Mouse (Mus musculus): ENCODE results near the gene Dclk1. TPM values are rescaled to one million over a fixed set of nuclear protein-coding genes. Genes with fewer than 3 reads are reported as not detected.

Dclk1 gene
- polyA plus RNA-seq, 1 experiment from 2014 or later, result 99.0 TPM

GRCm38 (mm10) chr3:55213785-55214184 is 28.4 kb upstream of the Dclk1 start:
- Histone ChIP-seq H3K4me2 (ENCODE audit: low read depth) (no peak overlapping the region), H3K4me3 (ENCODE audit: low read depth, low read length) (no peak overlapping the region), H3K36me3 (ENCODE audit: control insufficient read depth, insufficient read depth, low read length) (no peaks in the 10 kb centered on the region), H3K9me3 (ENCODE audit: control insufficient read depth, low read length) (no peaks in the 10 kb centered on the region), H3K27ac (ENCODE audit: low read depth, low read length) (no peak overlapping the region), H3K4me1 (ENCODE audit: control insufficient read depth, insufficient read depth, low read length) (no peaks in the 10 kb centered on the region), H3K27me3 (ENCODE audit: control insufficient read depth, insufficient read depth, low read length) (no peaks in the 10 kb centered on the region), H3K9ac (ENCODE audit: low read length) (no peak overlapping the region)
- DNase-seq (ENCODE audit: low spot score) (no peak), ATAC-seq (ENCODE audit: insufficient read depth, low FRiP score, low TSS enrichment) (no peak)
- WGBS, result 63% methylated on average over 4 of the region's 4 CpGs

- ATAC-seq (ENCODE audit: insufficient read depth, low FRiP score, low TSS enrichment), result no peak
- no peak for DNase-seq (ENCODE audit: low spot score)
- no peak overlapping the region for H3K27ac ChIP-seq (ENCODE audit: low read depth, low read length)
Observed at GRCm38 (mm10) chr3:55214413-55214812, 27.8 kb upstream of the Dclk1 start.

GRCm38 (mm10) chr3:55222502-55222901 is 19.7 kb upstream of the Dclk1 start:
- Histone ChIP-seq H3K9me3 (ENCODE audit: control insufficient read depth, low read length) (no peaks in the 10 kb centered on the region), H3K4me1 (ENCODE audit: control insufficient read depth, insufficient read depth, low read length) (no peaks in the 10 kb centered on the region), H3K9ac (ENCODE audit: low read length) (no peak overlapping the region), H3K27ac (ENCODE audit: low read depth, low read length) (no peak overlapping the region), H3K4me3 (ENCODE audit: low read depth, low read length) (no peak overlapping the region), H3K27me3 (ENCODE audit: control insufficient read depth, insufficient read depth, low read length) (no peaks in the 10 kb centered on the region), H3K36me3 (ENCODE audit: control insufficient read depth, insufficient read depth, low read length) (no peaks in the 10 kb centered on the region), H3K4me2 (ENCODE audit: low read depth) (no peak overlapping the region)
- no peak for DNase-seq (ENCODE audit: low spot score)
- WGBS, result 90% methylated on average over 2 of the region's 2 CpGs
- ATAC-seq (ENCODE audit: insufficient read depth, low FRiP score, low TSS enrichment), result no peak

More at GRCm38 (mm10) chr3:55214413-55214812, 27.8 kb upstream of the Dclk1 start:
- Histone ChIP-seq H3K9ac (ENCODE audit: low read length) (no peak overlapping the region), H3K4me2 (ENCODE audit: low read depth) (no peak overlapping the region), H3K27me3 (ENCODE audit: control insufficient read depth, insufficient read depth, low read length) (no peaks in the 10 kb centered on the region), H3K36me3 (ENCODE audit: control insufficient read depth, insufficient read depth, low read length) (no peaks in the 10 kb centered on the region), H3K4me3 (ENCODE audit: low read depth, low read length) (no peak overlapping the region), H3K9me3 (ENCODE audit: control insufficient read depth, low read length) (no peaks in the 10 kb centered on the region), H3K4me1 (ENCODE audit: control insufficient read depth, insufficient read depth, low read length) (no peaks in the 10 kb centered on the region)
- 83% methylated on average over 6 of the region's 6 CpGs for WGBS

GRCm38 (mm10) chr3:55223862-55224261 is 18.3 kb upstream of the Dclk1 start:
- Histone ChIP-seq H3K9ac (ENCODE audit: low read length) (no peak overlapping the region), H3K27ac (ENCODE audit: low read depth, low read length) (no peak overlapping the region), H3K36me3 (ENCODE audit: control insufficient read depth, insufficient read depth, low read length) (no peaks in the 10 kb centered on the region), H3K4me1 (ENCODE audit: control insufficient read depth, insufficient read depth, low read length) (no peaks in the 10 kb centered on the region), H3K9me3 (ENCODE audit: control insufficient read depth, low read length) (no peaks in the 10 kb centered on the region), H3K4me3 (ENCODE audit: low read depth, low read length) (no peak overlapping the region), H3K27me3 (ENCODE audit: control insufficient read depth, insufficient read depth, low read length) (no peaks in the 10 kb centered on the region), H3K4me2 (ENCODE audit: low read depth) (no peak overlapping the region)
- no peak for DNase-seq (ENCODE audit: low spot score)
- 85% methylated on average over 3 of the region's 3 CpGs for WGBS
- no peak for ATAC-seq (ENCODE audit: insufficient read depth, low FRiP score, low TSS enrichment)

GRCm38 (mm10) chr3:55226501-55227213 is 15.5 kb upstream of the Dclk1 start:
- H3K9me3 ChIP-seq (ENCODE audit: control insufficient read depth, low read length), result no peaks in the 10 kb centered on the region
- H3K4me3 ChIP-seq (ENCODE audit: low read depth, low read length), result no peak overlapping the region
- no peak for DNase-seq (ENCODE audit: low spot score)
- no peaks in the 10 kb centered on the region for H3K27me3 ChIP-seq (ENCODE audit: control insufficient read depth, insufficient read depth, low read length)
- H3K27ac ChIP-seq (ENCODE audit: low read depth, low read length), result no peak overlapping the region
- no peak overlapping the region for H3K9ac ChIP-seq (ENCODE audit: low read length)
- no peak for ATAC-seq (ENCODE audit: insufficient read depth, low FRiP score, low TSS enrichment)
- H3K4me1 ChIP-seq (ENCODE audit: control insufficient read depth, insufficient read depth, low read length), result no peaks in the 10 kb centered on the region
- H3K36me3 ChIP-seq (ENCODE audit: control insufficient read depth, insufficient read depth, low read length), result no peaks in the 10 kb centered on the region
- WGBS, result 33% methylated on average over 18 of the region's 18 CpGs
- H3K4me2 ChIP-seq (ENCODE audit: low read depth), result no peak overlapping the region

GRCm38 (mm10) chr3:55227214-55227581 is 15.0 kb upstream of the Dclk1 start:
- no peak overlapping the region for H3K27ac ChIP-seq (ENCODE audit: low read depth, low read length)
- no peaks in the 10 kb centered on the region for H3K9me3 ChIP-seq (ENCODE audit: control insufficient read depth, low read length)
- no peak overlapping the region for H3K4me3 ChIP-seq (ENCODE audit: low read depth, low read length)
- H3K27me3 ChIP-seq (ENCODE audit: control insufficient read depth, insufficient read depth, low read length), result no peaks in the 10 kb centered on the region
- ATAC-seq (ENCODE audit: insufficient read depth, low FRiP score, low TSS enrichment) (no peak), DNase-seq (ENCODE audit: low spot score) (no peak)
- no peaks in the 10 kb centered on the region for H3K4me1 ChIP-seq (ENCODE audit: control insufficient read depth, insufficient read depth, low read length)
- no peak overlapping the region for H3K4me2 ChIP-seq (ENCODE audit: low read depth)
- no peaks in the 10 kb centered on the region for H3K36me3 ChIP-seq (ENCODE audit: control insufficient read depth, insufficient read depth, low read length)
- WGBS, result 46% methylated on average over 4 of the region's 4 CpGs
- H3K9ac ChIP-seq (ENCODE audit: low read length), result no peak overlapping the region

- Histone ChIP-seq H3K27ac (ENCODE audit: low read depth, low read length) (peak overlapping the region; percentile 94), H3K4me3 (ENCODE audit: low read depth, low read length) (peak overlapping the region; percentile 72), H3K9ac (ENCODE audit: low read length) (peak overlapping the region; percentile 93), H3K4me1 (ENCODE audit: control insufficient read depth, insufficient read depth, low read length) (peaks cover 11% of the 10 kb centered on the region), H3K9me3 (ENCODE audit: control insufficient read depth, low read length) (no peaks in the 10 kb centered on the region), H3K27me3 (ENCODE audit: control insufficient read depth, insufficient read depth, low read length) (no peaks in the 10 kb centered on the region), H3K4me2 (ENCODE audit: low read depth) (peak overlapping the region; percentile 81), H3K36me3 (ENCODE audit: control insufficient read depth, insufficient read depth, low read length) (no peaks in the 10 kb centered on the region)
- peak; percentile 94 for ATAC-seq (ENCODE audit: insufficient read depth, low FRiP score, low TSS enrichment)
- WGBS, result under 1% methylated on average over 45 of the region's 45 CpGs
- peak; percentile 92 for DNase-seq (ENCODE audit: low spot score)
Observed at GRCm38 (mm10) chr3:55242422-55243055, 375 bp downstream of the Dclk1 start.

GRCm38 (mm10) chr3:55243056-55243471 is 900 bp downstream of the Dclk1 start:
- peak overlapping the region; percentile 93 for H3K9ac ChIP-seq (ENCODE audit: low read length)
- no peaks in the 10 kb centered on the region; the same call in 1 of the 2 replicates for H3K36me3 ChIP-seq (ENCODE audit: control insufficient read depth, insufficient read depth, low read length)
- peak overlapping the region; percentile 81 for H3K4me2 ChIP-seq (ENCODE audit: low read depth)
- peaks cover 11% of the 10 kb centered on the region for H3K4me1 ChIP-seq (ENCODE audit: control insufficient read depth, insufficient read depth, low read length)
- no peak for DNase-seq (ENCODE audit: low spot score)
- peak overlapping the region; percentile 72 for H3K4me3 ChIP-seq (ENCODE audit: low read depth, low read length)
- no peaks in the 10 kb centered on the region for H3K9me3 ChIP-seq (ENCODE audit: control insufficient read depth, low read length)
- H3K27ac ChIP-seq (ENCODE audit: low read depth, low read length), result peak overlapping the region; percentile 94
- 0% methylated on average over 8 of the region's 8 CpGs for WGBS
- ATAC-seq (ENCODE audit: insufficient read depth, low FRiP score, low TSS enrichment), result peak; percentile 75
- H3K27me3 ChIP-seq (ENCODE audit: control insufficient read depth, insufficient read depth, low read length), result no peaks in the 10 kb centered on the region

- Histone ChIP-seq H3K9me3 (ENCODE audit: control insufficient read depth, low read length) (no peaks in the 10 kb centered on the region), H3K4me3 (ENCODE audit: low read depth, low read length) (peak overlapping the region; percentile 72), H3K27ac (ENCODE audit: low read depth, low read length) (no peak overlapping the region), H3K4me1 (ENCODE audit: control insufficient read depth, insufficient read depth, low read length) (peaks cover 11% of the 10 kb centered on the region), H3K4me2 (ENCODE audit: low read depth) (peak overlapping the region; percentile 81), H3K27me3 (ENCODE audit: control insufficient read depth, insufficient read depth, low read length) (no peaks in the 10 kb centered on the region), H3K36me3 (ENCODE audit: control insufficient read depth, insufficient read depth, low read length) (no peaks in the 10 kb centered on the region; the same call in 1 of the 2 replicates), H3K9ac (ENCODE audit: low read length) (no peak overlapping the region)
- ATAC-seq (ENCODE audit: insufficient read depth, low FRiP score, low TSS enrichment), result no peak
- WGBS, result 75% methylated on average over 6 of the region's 6 CpGs
- DNase-seq (ENCODE audit: low spot score), result no peak
Observed at GRCm38 (mm10) chr3:55244087-55244486, 1.9 kb downstream of the Dclk1 start.

Data from neural tube, embryonic 11.5 days (tissue).